Mouse (Mus musculus) kidney, adult 11 months (tissue): Measurements from ENCODE around the gene Lifr.

Experiments used
- DNase-seq: peaks from one replicate; pipeline ENCODE4 v3.0.0; 2022

Lifr gene

GRCm38 (mm10) chr15:7166735-7167134, 76.3 kb downstream of the Lifr start:
- no peak for DNase-seq

GRCm38 (mm10) chr15:7167238-7167905, 77.0 kb downstream of the Lifr start:
- DNase-seq = no peak

GRCm38 (mm10) chr15:7167906-7168532, 77.6 kb downstream of the Lifr start:
- no peak for DNase-seq

GRCm38 (mm10) chr15:7172875-7173274, 82.5 kb downstream of the Lifr start:
- no peak for DNase-seq

- DNase-seq = no peak
Observed at GRCm38 (mm10) chr15:7173346-7173745, 82.9 kb downstream of the Lifr start.

DNA sequence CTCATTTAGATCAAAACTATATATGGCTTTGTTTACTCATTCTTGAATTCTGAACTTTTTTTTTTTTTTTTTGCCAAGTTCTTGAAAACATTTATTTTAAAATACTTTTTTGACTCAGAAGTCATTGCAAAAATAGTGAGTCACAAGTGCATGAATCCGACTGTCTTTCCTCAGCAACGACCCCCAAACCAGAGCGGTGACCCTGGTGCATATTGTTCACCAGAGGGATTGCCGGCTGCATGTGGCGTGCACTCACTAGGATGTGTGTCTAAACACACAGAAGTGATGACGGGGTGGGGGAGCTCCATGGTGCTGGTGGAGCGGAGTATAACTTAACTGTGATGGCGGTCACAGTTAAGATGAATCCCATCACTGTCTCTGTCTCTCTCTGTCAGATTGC, 83.4 kb downstream of the Lifr start:
- DNase-seq = no peak

DNA sequence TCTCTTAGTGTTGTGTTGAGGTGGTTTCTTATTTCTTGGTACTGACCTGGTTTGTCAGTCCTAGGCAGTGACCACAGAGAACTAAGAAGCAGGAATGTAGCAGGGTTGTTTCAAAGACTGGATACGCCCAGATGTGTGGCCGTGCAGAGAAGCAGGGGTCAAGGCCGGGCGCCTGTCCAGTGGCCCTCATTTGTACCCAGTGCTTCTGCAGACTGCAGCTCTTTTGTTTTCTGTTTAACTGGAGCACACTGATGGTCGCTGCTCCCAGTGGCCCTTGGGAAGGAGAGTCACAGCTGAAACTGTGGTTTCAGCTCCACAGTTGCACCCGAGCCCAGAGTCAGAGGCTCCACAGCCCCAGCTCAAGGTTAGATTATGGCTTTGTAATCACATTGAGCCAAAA, 90.2 kb downstream of the Lifr start:
- no peak for DNase-seq

- no peak for DNase-seq
Observed at GRCm38 (mm10) chr15:7187682-7188081, 97.3 kb downstream of the Lifr start.

DNA sequence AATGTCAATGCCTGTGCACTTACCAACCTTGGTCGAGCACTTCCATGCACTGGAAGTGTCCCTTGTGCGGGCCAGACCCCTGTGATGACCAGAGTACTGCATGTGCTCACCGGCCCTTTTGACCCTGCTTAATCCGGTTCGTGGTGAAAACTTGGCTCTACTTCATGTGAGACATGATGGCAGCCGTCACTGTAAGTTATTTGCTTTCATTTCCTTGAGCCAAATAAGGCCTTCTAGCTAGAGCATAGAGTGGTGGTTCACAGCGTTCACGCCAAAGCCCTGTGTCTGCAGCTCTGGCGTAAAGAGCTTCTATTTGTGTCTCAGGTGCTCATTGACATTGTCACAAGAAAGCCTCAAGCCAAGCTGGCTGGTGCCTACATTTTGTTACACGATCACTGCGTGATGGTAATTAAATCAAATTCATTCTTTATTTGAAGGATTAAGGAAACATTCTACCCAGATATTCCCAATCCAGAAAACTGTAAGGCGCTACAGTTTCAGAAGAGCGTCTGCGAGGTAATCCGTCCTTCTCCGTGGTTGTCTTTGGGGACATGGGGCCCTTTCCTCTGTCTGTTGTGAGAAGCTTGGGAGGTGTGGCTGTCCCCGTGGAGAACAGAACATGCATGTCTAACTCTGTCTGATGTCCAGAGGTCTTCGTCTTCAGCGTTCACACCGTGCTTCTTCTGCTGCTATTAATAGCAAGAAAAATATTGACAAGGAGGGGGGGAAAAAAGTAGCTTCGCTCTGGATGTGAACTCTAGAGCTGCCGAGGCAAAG, 99.5 kb downstream of the Lifr start:
- DNase-seq = no peak

GRCm38 (mm10) chr15:7191074-7191473, 100.7 kb downstream of the Lifr start:
- DNase-seq = no peak

GRCm38 (mm10) chr15:7192582-7192981, 102.2 kb downstream of the Lifr start:
- no peak for DNase-seq

DNA sequence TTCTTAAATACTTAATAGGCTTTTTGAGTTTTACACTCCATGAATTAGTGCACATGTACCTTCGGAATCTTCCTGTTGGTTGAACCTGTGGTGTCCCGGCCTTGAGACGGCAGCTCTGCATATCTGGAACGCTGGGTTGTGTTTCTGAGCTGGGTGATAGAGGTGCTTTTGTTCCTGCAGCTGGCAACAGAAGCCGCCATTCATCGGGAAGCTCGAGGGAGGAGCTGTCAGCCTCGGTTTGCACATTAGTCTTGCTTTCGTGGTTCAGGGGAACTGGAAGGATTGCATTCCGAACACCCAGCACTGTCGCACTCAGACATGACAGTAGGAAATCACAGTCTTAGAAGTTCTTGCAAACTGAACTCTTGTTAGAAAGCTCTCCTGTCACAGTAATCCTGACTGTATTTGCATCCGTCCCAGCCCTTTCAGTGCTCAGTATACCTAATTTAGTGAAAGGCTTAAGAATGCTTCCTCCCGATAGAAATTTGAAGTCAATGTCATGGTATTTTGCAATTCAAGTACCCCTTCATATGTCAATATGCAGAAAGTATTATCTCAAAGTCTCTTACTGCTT, 103.8 kb downstream of the Lifr start:
- no peak for DNase-seq

DNA sequence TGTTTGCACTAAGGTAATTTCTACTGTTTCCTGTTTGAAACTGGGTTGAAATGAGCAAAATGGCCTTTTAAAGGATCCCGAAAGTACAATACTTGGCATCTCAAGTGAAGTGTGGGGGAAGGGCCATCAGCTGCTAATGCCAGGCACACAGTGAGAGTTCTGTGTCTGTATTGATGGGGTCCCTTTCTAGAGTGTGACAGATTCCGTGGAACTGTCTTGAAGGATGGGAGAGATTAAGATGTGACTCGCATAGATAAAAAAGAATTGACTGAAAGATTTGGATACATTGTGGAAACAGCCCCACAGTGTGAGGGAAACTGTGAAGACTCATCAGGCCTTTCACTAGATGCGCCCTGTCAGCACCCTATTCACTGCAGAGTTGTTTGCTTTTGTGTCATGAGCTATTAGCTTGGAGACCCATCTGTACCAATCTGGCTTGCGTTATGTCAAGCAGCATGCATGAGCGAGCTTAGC, 104.4 kb downstream of the Lifr start:
- no peak for DNase-seq

GRCm38 (mm10) chr15:7197652-7198445, 107.4 kb downstream of the Lifr start:
- DNase-seq = no peak

DNA sequence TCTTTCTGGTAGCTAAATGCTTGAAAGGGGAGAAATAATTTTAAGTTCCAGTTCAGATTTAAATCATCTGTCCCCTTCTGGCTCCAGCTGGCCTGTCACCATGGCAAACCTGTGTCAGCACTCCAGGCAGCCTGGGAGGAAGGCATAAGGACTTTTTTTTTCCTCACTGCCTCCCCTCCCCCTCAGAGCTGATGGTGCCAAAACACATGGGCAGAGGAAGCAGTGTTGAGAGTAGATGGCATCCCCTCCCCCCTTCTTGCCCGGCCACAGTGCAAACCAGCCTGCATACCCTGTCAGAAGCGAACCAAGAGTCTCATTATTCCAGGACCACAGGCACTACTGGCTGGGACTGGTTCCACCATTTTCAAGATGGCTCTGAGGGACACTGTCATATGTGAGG, 108.4 kb downstream of the Lifr start:
- no peak for DNase-seq

DNA sequence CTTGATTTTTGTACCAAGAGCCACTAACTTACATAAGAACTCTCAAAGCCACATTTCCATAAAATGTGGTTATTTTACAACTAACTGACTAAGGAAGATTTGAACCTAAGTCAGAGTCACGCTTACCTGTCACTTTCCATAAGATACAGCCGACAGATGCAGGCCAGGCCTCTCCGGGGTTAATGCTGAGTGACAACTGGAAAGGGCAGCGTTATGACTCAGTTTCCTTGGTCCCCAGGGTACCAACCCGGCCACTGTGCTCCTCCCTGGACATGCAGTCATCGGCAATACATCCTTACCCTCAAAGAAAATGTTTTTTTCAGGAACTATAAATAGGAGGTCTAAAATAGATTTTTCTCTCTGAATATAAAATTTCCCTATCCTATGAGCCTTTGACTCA, 109.9 kb downstream of the Lifr start:
- DNase-seq = no peak

DNA sequence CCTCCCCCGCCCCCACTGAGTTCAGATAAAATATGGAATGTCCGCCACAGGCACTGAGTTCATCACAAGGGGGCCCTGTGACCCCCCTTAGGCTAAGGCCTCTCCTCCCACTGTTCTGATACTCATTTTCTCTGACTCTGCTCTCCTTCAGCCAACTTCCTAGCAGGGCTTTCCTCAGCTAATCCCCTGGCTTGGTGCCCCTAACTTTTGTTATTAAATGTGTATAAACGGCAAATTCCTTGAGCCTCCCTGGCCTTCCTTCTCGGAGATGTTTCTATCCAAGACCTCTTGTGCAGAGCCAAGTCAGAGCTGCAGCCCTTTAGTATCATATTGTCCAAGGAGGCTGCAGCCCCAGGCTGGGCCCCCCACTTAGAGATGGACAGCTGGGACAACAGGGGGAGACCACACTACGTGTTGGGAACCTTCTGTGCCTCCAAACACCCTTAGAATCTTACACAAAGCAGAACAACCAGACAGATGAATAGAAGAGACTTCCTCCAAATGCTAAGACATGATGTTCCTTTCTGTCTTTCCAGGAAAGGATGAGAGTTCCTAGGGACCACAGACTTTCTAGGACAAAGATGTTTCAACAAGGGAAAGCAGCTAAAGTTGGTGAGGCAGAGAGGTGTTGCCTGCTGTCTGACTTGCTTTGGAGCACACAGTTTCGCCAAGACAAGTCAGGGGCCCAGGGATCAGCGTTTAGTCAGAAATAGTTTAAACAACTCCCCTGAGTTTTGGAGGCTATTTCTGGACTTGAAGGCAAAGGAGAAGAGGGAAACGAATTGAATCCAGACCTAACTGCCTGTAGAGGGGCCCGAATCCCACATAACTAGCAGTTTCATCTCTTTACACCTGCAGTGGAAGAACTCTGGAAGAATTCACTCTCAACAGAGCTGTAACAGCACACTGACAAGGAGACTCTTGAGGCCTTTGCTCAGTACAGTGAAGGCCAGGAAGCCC, 111.3 kb downstream of the Lifr start:
- no peak for DNase-seq

GRCm38 (mm10) chr15:7202981-7203380, 112.6 kb downstream of the Lifr start:
- no peak for DNase-seq

DNA sequence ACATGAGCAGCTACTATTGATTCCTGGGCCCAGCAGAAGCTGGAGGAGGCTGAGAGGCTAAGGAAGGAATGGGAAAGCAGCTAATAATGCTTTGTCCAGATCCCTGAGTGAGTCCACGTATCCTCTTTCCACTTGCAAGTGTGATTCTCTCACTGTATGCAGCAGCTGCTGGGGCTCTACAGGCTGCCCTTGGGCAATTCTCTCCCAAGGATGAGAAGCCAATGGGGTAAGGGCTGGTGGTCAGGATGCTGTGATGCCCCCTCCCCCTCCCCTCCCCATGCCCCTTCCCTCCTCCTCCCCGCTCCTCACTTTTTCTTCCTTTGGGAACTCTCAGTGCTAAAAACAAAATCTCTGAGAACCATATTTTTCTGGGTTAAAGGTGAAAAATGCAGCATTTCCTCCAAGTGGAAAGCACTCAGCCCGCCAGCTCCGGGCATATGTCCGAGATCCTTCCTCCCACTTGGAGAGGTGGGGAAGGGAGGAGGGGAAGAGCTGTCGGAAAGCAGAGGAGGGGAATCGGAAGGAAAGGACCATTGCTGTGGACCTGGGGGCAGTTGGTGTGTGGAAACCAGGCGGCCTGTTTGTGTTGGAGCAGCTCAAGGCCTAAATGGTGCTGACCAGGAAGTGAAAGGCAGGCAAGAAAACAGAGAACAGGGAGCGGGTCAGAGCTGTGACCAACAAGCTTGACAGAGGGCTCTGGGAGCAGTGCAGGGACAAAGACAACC, 113.4 kb downstream of the Lifr start:
- DNase-seq = peak; percentile 39

- no peak for DNase-seq
Observed at GRCm38 (mm10) chr15:7204917-7205316, 114.5 kb downstream of the Lifr start.

GRCm38 (mm10) chr15:7206110-7206509, 115.7 kb downstream of the Lifr start:
- DNase-seq = no peak
